Mouse (Mus musculus) right cerebral cortex, postnatal 10 days (tissue): Measurements from ENCODE around the gene Btbd1.

Experiments used
- DNase-seq, 2 experiments: peaks; one replicate each; pipeline ENCODE4 v3.0.0; 2021; ENCODE audit warnings: low spot score in 2 of 2

The Btbd1 gene

GRCm38 (mm10) chr7:81788536-81788935, 40.7 kb downstream of the Btbd1 start:
- peak in 1 of 2 experiments; percentile 49 for DNase-seq

GRCm38 (mm10) chr7:81777667-81778218, 51.5 kb downstream of the Btbd1 start:
- DNase-seq: no peak

- no peak for DNase-seq
Measured at GRCm38 (mm10) chr7:81775325-81775724, 53.9 kb downstream of the Btbd1 start.

- DNase-seq: peak in 1 of 2 experiments; percentile 51
Measured at GRCm38 (mm10) chr7:81772786-81773539, 56.3 kb downstream of the Btbd1 start.

GRCm38 (mm10) chr7:81763110-81763845, 66.0 kb downstream of the Btbd1 start:
- DNase-seq: peak; percentile 51 to 54

GRCm38 (mm10) chr7:81762180-81763109, 66.8 kb downstream of the Btbd1 start, which contains the start of gene Ramac:
Gene Ramac, plus strand, starts transcription at chr7:81762925.
- peak; percentile 93 to 94 for DNase-seq

- DNase-seq: no peak
Measured at GRCm38 (mm10) chr7:81747956-81748355, 81.3 kb downstream of the Btbd1 start.

GRCm38 (mm10) chr7:81744145-81744544, 85.1 kb downstream of the Btbd1 start:
- DNase-seq: no peak
